Mouse (Mus musculus): ENCODE results near the gene Eef1akmt2.

GRCm38 (mm10) chr7:132823832-132824231, 28.6 kb downstream of the Eef1akmt2 start:
- TF ChIP-seq CTCF (IDR thresholded peaks at IDR 0.05; ENCODE audit: low read depth, low read length) (no peak), POLR2A (IDR thresholded peaks at IDR 0.05; ENCODE audit: borderline replicate concordance, low read depth, low read length) (no peak)

Data from bone marrow macrophage, adult 2 months (primary cell).